Mouse (Mus musculus) midbrain, postnatal 0 days (tissue): Measurements from ENCODE around the gene Fam131c. TPM values are rescaled to one million over a fixed set of nuclear protein-coding genes. Genes with fewer than 3 reads are reported as not detected.

Source experiments
- ATAC-seq: fragments of 200-750 bp; cut with Nextera tagmentation; 2 replicates; pipeline ENCODE4 v1.8.0; 2017; ENCODE audit warnings: moderate number of reproducible peaks, mild to moderate bottlenecking, moderate TSS enrichment, moderate library complexity; ENCODE audit not compliant: low FRiP score
- DNase-seq: peaks from one replicate; pipeline ENCODE4 v3.0.0-alpha.2; 2015; ENCODE audit warnings: low spot score
- H3K27ac ChIP-seq: fragments of 300-500 bp; sonication (generic); 2 replicates; pipeline ENCODE4 v1.5.1; 2014; ENCODE audit warnings: low read depth, mild to moderate bottlenecking, low read length, mixed read lengths
- H3K27me3 ChIP-seq: fragments of 300-500 bp; sonication (generic); 2 replicates; pipeline ENCODE4 v1.6.1; 2014; ENCODE audit warnings: low read length, control low read depth, mixed read lengths; ENCODE audit not compliant: insufficient read depth
- H3K36me3 ChIP-seq: fragments of 300-500 bp; sonication (generic); 2 replicates; pipeline ENCODE4 v1.6.1; 2014; ENCODE audit warnings: low read length, control low read depth, mixed read lengths; ENCODE audit not compliant: insufficient read depth
- H3K4me1 ChIP-seq: fragments of 300-500 bp; sonication (generic); 2 replicates; pipeline ENCODE4 v1.6.1; 2014; ENCODE audit warnings: mild to moderate bottlenecking, control low read depth, antibody characterized with exemption, low read length, mixed read lengths; ENCODE audit not compliant: insufficient read depth
- H3K4me2 ChIP-seq: fragments of 300-500 bp; sonication (generic); 2 replicates; pipeline ENCODE4 v1.6.1; 2014; ENCODE audit warnings: low read depth, mild to moderate bottlenecking, low read length, mixed read lengths; ENCODE audit not compliant: poor library complexity, severe bottlenecking
- H3K4me3 ChIP-seq: fragments of 300-500 bp; sonication (generic); 2 replicates; pipeline ENCODE4 v1.5.1; 2014; ENCODE audit warnings: low read depth, mild to moderate bottlenecking, low read length, moderate library complexity
- H3K9ac ChIP-seq: fragments of 300-500 bp; sonication (generic); replicated peaks from 2 replicates; pipeline ENCODE4 v1.6.1; 2014; ENCODE audit warnings: mild to moderate bottlenecking, low read length, moderate library complexity, mixed read lengths; ENCODE audit not compliant: poor library complexity, severe bottlenecking
- H3K9me3 ChIP-seq: fragments of 300-500 bp; sonication (generic); 2 replicates; pipeline ENCODE4 v1.6.1; 2016; ENCODE audit warnings: low read length, control low read depth
- CTCF ChIP-seq: IDR thresholded peaks from 2 replicates; pipeline ENCODE4 v1.5.1; 2016; ENCODE audit warnings: antibody characterized with exemption, mild to moderate bottlenecking
- WGBS: fragments of 180-500 bp; shearing (Covaris S2); extraction: QIAGEN DNeasy Blood & Tissue Kit; methylation state at CpG from one replicate; pipeline ENCODE4 v1.1.7; 2014; 5-methylcytosine and 5-hydroxymethylcytosine counted together
- polyA plus RNA-seq: library from polyadenylated mRNA; unstranded; fragments of >200 nt; fragmentation: Nextera tagmentation; extraction: Ambion mirVana; gene quantifications from 2 replicates; pipeline ENCODE4 v1.2.1, GENCODE M21; 2015
- total RNA-seq: library from RNA; depleted of rRNA; stranded (reverse); fragments of >200 nt; gene quantifications from 2 replicates; pipeline ENCODE4 v1.2.3, GENCODE M21; 2014

Fam131c gene
- total and polyA plus RNA-seq, 2 experiments from 2014 or later: 56.7 to 119 TPM

DNA sequence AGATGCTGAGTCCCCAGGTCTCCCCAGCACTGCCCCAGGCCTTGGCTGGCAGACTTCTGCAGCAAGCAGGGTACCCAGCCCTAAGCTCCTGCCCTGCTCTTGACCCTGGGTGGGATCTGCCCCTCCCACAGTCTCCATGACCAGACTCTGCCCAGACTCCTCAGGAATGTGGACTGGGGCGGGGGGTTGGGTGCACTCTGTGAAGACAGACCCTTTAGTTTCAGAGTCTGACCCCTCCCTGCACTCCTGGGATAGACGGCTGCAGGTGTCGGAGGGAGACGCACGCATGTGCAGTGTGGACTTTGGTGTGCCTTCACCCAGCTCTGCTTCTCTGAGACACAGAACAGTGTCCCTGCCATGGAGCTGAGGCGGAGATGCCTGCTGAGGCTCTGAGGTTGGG is 30.0 kb upstream of the Fam131c start:
- no peaks in the 10 kb centered on the region for H3K9me3 ChIP-seq
- H3K4me2 ChIP-seq: no peak overlapping the region
- H3K27me3 ChIP-seq: no peaks in the 10 kb centered on the region
- 0 out of 2 replicates have a peak, but pooled peaks cover 2% of the 10 kb centered on the region for H3K4me1 ChIP-seq
- no peak for TF ChIP-seq CTCF
- H3K4me3 ChIP-seq: no peak overlapping the region
- H3K36me3 ChIP-seq: no peaks in the 10 kb centered on the region
- WGBS: 32% methylated on average over 6 of the region's 6 CpGs
- H3K27ac ChIP-seq: no peak overlapping the region
- no peak for ATAC-seq
- DNase-seq: no peak
- no peak overlapping the region for H3K9ac ChIP-seq

GRCm38 (mm10) chr4:141338853-141339252 is 29.2 kb upstream of the Fam131c start:
- H3K9me3 ChIP-seq: no peaks in the 10 kb centered on the region
- ATAC-seq (no peak), DNase-seq (no peak)
- no peak overlapping the region for H3K27ac ChIP-seq
- H3K27me3 ChIP-seq: no peaks in the 10 kb centered on the region
- H3K4me1 ChIP-seq: 0 out of 2 replicates have a peak, but pooled peaks cover 2% of the 10 kb centered on the region
- H3K36me3 ChIP-seq: no peaks in the 10 kb centered on the region
- no peak overlapping the region for H3K9ac ChIP-seq
- TF ChIP-seq CTCF: no peak
- H3K4me2 ChIP-seq: no peak overlapping the region
- H3K4me3 ChIP-seq: no peak overlapping the region
- WGBS: 36% methylated on average over 1 of the region's 1 CpGs

- Histone ChIP-seq H3K36me3 (no peaks in the 10 kb centered on the region), H3K4me2 (no peak overlapping the region), H3K27ac (no peak overlapping the region), H3K9ac (no peak overlapping the region), H3K4me3 (no peak overlapping the region), H3K27me3 (no peaks in the 10 kb centered on the region), H3K4me1 (0 out of 2 replicates have a peak, but pooled peaks cover 2% of the 10 kb centered on the region), H3K9me3 (no peaks in the 10 kb centered on the region)
- 68% methylated on average over 7 of the region's 7 CpGs for WGBS
- DNase-seq (no peak), ATAC-seq (no peak)
- TF ChIP-seq CTCF: no peak
Measured at GRCm38 (mm10) chr4:141341477-141341876, 26.5 kb upstream of the Fam131c start.

DNA sequence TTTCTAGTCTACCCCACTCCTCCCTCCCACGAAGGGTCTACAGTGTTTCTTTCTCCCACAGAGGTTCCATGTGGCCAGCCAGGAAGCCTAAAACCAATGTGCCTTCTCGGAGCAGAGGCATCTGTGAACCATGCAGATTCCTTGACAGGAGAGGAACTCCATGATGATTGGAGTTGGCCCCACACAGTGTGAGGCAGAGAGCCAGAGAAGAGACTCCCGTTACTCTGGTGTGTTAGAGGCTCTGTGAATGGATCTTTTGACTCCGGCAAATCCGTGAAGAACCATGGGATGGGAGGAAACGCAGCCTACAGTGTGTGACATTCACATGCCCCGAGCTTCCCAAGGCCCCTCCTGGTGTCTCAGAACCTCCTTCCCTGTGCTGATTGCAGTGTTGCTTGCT is 24.5 kb upstream of the Fam131c start:
- H3K27me3 ChIP-seq: no peaks in the 10 kb centered on the region
- no peak overlapping the region for H3K4me2 ChIP-seq
- 59% methylated on average over 7 of the region's 7 CpGs for WGBS
- DNase-seq: peak; percentile 62
- no peak for TF ChIP-seq CTCF
- no peaks in the 10 kb centered on the region for H3K9me3 ChIP-seq
- H3K4me3 ChIP-seq: no peak overlapping the region
- H3K9ac ChIP-seq: no peak overlapping the region
- H3K27ac ChIP-seq: no peak overlapping the region
- 0 out of 2 replicates have a peak, but pooled peaks have one; percentile 41 for ATAC-seq
- H3K36me3 ChIP-seq: no peaks in the 10 kb centered on the region
- 0 out of 2 replicates have a peak, but pooled peaks cover under 1% of the 10 kb centered on the region for H3K4me1 ChIP-seq

- no peaks in the 10 kb centered on the region for H3K4me1 ChIP-seq
- WGBS: 93% methylated on average over 12 of the region's 12 CpGs
Measured at GRCm38 (mm10) chr4:141345219-141345618, 22.8 kb upstream of the Fam131c start.

GRCm38 (mm10) chr4:141347365-141347797 is 20.6 kb upstream of the Fam131c start:
- WGBS: 75% methylated on average over 8 of the region's 8 CpGs
- no peak for ATAC-seq
- no peak for TF ChIP-seq CTCF

More at GRCm38 (mm10) chr4:141345219-141345618, 22.8 kb upstream of the Fam131c start:
- Histone ChIP-seq H3K4me3 (no peak overlapping the region), H3K27me3 (no peaks in the 10 kb centered on the region), H3K27ac (no peak overlapping the region), H3K9me3 (no peaks in the 10 kb centered on the region), H3K4me2 (no peak overlapping the region), H3K36me3 (no peaks in the 10 kb centered on the region), H3K9ac (no peak overlapping the region)
- ATAC-seq (no peak), DNase-seq (no peak)
- TF ChIP-seq CTCF: no peak

More at GRCm38 (mm10) chr4:141347365-141347797, 20.6 kb upstream of the Fam131c start:
- Histone ChIP-seq H3K27ac (no peak overlapping the region), H3K36me3 (no peaks in the 10 kb centered on the region), H3K4me1 (no peaks in the 10 kb centered on the region), H3K9ac (no peak overlapping the region), H3K4me3 (no peak overlapping the region), H3K27me3 (no peaks in the 10 kb centered on the region), H3K4me2 (no peak overlapping the region), H3K9me3 (no peaks in the 10 kb centered on the region)
- DNase-seq: no peak
